Mouse (Mus musculus): Measurements from ENCODE around the gene Pip4k2b.

- TF ChIP-seq CTCF (IDR thresholded peaks at IDR 0.05) (no peak; the same call in 1 of the 2 replicates), POLR2A (IDR thresholded peaks at IDR 0.05; ENCODE audit: insufficient read depth, low read depth, low read length) (peak; percentile 83), EP300 (IDR thresholded peaks at IDR 0.05; ENCODE audit: insufficient read depth, low read depth, low read length) (peak; percentile 51; the same call in 1 of the 2 replicates)
Observed at GRCm38 (mm10) chr11:97685613-97686321, 58.7 kb downstream of the Pip4k2b start, which contains the start of gene Cisd3.

All from heart, adult 2 months (tissue).